Mouse (Mus musculus): ENCODE measurements at regions not wholly inside any gene's neighbourhood (a gene's known extent, or its start where the extent isn't known, plus 50 kb on each side); places are given as distances from the start of the nearest gene placed in this dataset.
A peak's percentile ranks its signal among the peaks of the same experiment; 100 is the strongest.

DNA sequence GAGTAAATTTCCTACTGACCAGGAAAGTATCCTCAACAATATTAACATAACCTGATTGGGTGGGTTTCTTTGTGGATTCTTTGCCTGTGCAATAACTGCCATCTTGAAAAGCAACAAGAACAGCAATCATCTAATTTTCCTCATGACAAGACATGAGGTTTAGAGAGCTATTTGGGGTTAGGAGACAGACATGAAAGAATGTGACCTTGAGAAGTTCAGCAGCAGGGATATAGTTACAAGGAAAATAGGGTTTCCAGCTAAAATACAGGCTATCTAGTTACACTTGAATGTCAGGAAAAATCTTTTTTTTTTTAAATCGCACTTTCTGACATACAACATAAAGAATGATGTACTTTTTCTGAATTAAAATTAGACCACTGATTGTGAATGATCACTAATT is 83.7 kb upstream of the Lama2 start:
- peak; percentile 7 for DNase-seq

DNA sequence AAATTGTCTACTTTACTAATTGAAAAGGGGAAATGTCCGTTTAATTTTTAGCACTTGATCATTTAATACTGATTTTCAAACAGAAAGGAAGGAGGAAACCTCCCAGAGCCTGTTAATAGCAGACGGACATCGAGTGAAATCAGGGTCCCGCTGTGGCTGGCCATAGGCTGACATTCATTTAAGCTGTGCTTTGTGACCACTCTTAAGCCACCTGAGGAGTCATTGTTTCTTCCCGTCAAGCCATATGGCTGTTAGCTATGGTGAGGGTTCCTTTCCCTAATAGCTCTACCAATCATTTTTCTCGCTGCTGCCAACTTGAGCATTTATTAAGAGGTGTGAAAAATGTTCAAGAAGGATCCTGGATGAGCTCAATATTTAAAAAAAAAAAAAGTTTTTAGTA is 78.7 kb upstream of the Lama2 start:
- peak; percentile 15 for DNase-seq

DNA sequence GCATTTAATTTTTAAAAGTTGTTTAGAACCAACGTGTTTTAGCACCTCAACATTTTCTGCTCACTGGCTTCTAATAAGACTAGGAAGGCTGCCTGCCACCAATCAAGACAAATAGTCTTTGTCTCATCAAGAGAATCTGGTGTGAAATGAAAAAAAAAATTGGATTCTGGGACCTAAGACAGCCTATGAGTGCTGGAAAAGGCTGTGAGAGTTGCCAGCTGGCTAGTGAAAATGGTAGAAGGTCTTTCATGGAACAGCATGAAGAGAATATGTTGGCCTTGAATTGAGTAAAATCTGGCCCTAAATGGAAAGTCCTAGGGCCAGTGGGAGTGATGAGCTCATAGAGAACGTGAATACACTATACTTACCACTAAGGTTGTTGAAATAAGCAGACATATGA is 61.8 kb upstream of the Lama2 start:
- DNase-seq, result no peak

DNA sequence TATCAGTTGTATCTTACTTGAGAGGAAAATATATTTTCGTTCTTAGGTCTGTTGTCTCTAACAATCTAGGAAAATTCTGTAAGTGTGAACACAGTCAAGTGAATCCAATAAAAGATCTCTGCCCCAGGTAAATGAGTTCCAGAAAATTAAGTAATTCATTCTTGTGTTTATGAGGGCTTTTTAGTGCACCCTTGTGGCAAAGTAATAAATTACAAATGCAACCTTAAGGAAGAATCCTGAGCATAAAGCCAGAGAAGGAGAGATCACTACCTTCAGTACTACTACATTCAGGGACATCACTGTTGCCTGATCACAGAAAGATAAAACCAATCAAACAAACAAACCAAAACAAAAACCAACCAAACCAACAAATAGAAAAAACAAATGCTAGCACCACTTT is 56.0 kb upstream of the Lama2 start:
- DNase-seq, result no peak

DNA sequence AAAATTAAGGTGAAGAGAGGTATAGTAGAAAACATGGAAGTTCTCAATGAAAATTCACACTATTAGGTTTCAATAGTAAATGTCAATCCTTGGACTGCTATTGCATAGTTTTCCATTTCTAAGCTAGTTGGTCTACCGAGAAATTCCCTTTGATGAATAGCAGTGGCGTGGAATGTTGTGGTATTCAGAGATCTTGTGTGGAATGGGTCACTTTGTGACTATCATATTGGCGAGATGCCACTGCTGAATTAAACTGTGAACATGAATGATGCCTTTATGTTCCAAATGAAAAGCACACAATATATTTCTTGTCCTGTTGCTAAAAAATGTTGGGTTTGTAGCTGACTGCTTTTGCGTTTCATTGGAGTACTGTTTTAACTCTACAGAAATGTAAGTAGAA is 54.8 kb upstream of the Lama2 start:
- no peak for DNase-seq

Measured in embryo, embryonic 11 days (tissue).